Mouse (Mus musculus): ENCODE measurements at regions not wholly inside any gene's neighbourhood (a gene's known extent, or its start where the extent isn't known, plus 50 kb on each side); places are given as distances from the start of the nearest gene placed in this dataset.

- Histone ChIP-seq H3K4me2 (no peak overlapping the region), H3K4me1 (no peaks in the 10 kb centered on the region), H3K4me3 (replicated peaks) (no peak overlapping the region), H3K9ac (no peak overlapping the region), H3K9me3 (no peaks in the 10 kb centered on the region), H3K27me3 (replicated peaks) (no peaks in the 10 kb centered on the region), H3K36me3 (no peaks in the 10 kb centered on the region), H3K27ac (no peak overlapping the region)
- WGBS = 48% methylated on average over 1 of the region's 1 CpGs
- ATAC-seq (ENCODE audit: insufficient read depth, low FRiP score, low read depth) = no peak
Measured at GRCm38 (mm10) chr11:18821384-18821783, 197.4 kb downstream of the Meis1 start.

GRCm38 (mm10) chr11:18814110-18814509 lies 204.7 kb downstream of the Meis1 start:
- Histone ChIP-seq H3K36me3 (no peaks in the 10 kb centered on the region), H3K4me1 (no peaks in the 10 kb centered on the region), H3K27ac (no peak overlapping the region), H3K4me3 (replicated peaks) (no peak overlapping the region), H3K9ac (no peak overlapping the region), H3K9me3 (no peaks in the 10 kb centered on the region), H3K4me2 (no peak overlapping the region), H3K27me3 (replicated peaks) (no peaks in the 10 kb centered on the region)
- no peak for ATAC-seq (ENCODE audit: insufficient read depth, low FRiP score, low read depth)
- 85% methylated on average over 3 of the region's 3 CpGs for WGBS

- Histone ChIP-seq H3K27ac (no peak overlapping the region), H3K9ac (no peak overlapping the region), H3K36me3 (no peaks in the 10 kb centered on the region), H3K4me2 (no peak overlapping the region), H3K4me1 (no peaks in the 10 kb centered on the region), H3K27me3 (replicated peaks) (no peaks in the 10 kb centered on the region), H3K9me3 (no peaks in the 10 kb centered on the region), H3K4me3 (replicated peaks) (no peak overlapping the region)
- WGBS = 87% methylated on average over 3 of the region's 3 CpGs
- no peak for ATAC-seq (ENCODE audit: insufficient read depth, low FRiP score, low read depth)
Measured at GRCm38 (mm10) chr11:18767479-18767878, 251.3 kb downstream of the Meis1 start.

- H3K4me3 ChIP-seq (replicated peaks) = no peak overlapping the region
- no peak overlapping the region for H3K9ac ChIP-seq
- ATAC-seq (ENCODE audit: insufficient read depth, low FRiP score, low read depth) = no peak
- H3K4me2 ChIP-seq = no peak overlapping the region
- WGBS = 56% methylated on average over 6 of the region's 6 CpGs
- peak overlapping the region; percentile 28; the same call in 1 of the 2 replicates for H3K27ac ChIP-seq
- H3K27me3 ChIP-seq (replicated peaks) = no peaks in the 10 kb centered on the region
- no peaks in the 10 kb centered on the region for H3K36me3 ChIP-seq
- no peaks in the 10 kb centered on the region for H3K9me3 ChIP-seq
- no peaks in the 10 kb centered on the region for H3K4me1 ChIP-seq
Measured at GRCm38 (mm10) chr11:18766458-18767016, 252.2 kb downstream of the Meis1 start.

GRCm38 (mm10) chr11:18758591-18759074 lies 260.2 kb downstream of the Meis1 start:
- Histone ChIP-seq H3K27me3 (replicated peaks) (no peaks in the 10 kb centered on the region), H3K4me2 (no peak overlapping the region), H3K36me3 (no peaks in the 10 kb centered on the region), H3K27ac (no peak overlapping the region), H3K4me3 (replicated peaks) (no peak overlapping the region), H3K9ac (no peak overlapping the region), H3K4me1 (no peaks in the 10 kb centered on the region), H3K9me3 (no peaks in the 10 kb centered on the region)
- no peak for ATAC-seq (ENCODE audit: insufficient read depth, low FRiP score, low read depth)
- 80% methylated on average over 6 of the region's 6 CpGs for WGBS

- Histone ChIP-seq H3K9ac (no peak overlapping the region), H3K4me2 (no peak overlapping the region), H3K4me1 (no peaks in the 10 kb centered on the region), H3K4me3 (replicated peaks) (no peak overlapping the region), H3K36me3 (no peaks in the 10 kb centered on the region), H3K27ac (peak overlapping the region; percentile 12; the same call in 1 of the 2 replicates), H3K9me3 (no peaks in the 10 kb centered on the region), H3K27me3 (replicated peaks) (no peaks in the 10 kb centered on the region)
- 33% methylated on average over 1 of the region's 1 CpGs for WGBS
- no peak for ATAC-seq (ENCODE audit: insufficient read depth, low FRiP score, low read depth)
Measured at GRCm38 (mm10) chr11:18756576-18756975, 262.2 kb downstream of the Meis1 start.

- H3K4me2 ChIP-seq = peak overlapping the region; percentile 49
- 18% methylated on average over 9 of the region's 9 CpGs for WGBS
- ATAC-seq (ENCODE audit: insufficient read depth, low FRiP score, low read depth) = no peak; the same call in 1 of the 2 replicates
- H3K9me3 ChIP-seq = no peaks in the 10 kb centered on the region
- H3K4me3 ChIP-seq (replicated peaks) = 0 out of 2 replicates have a peak overlapping the region, but pooled peaks have one; percentile 10
- peak overlapping the region; percentile 85 for H3K27ac ChIP-seq
- H3K36me3 ChIP-seq = no peaks in the 10 kb centered on the region
- H3K4me1 ChIP-seq = 0 out of 2 replicates have a peak, but pooled peaks cover 5% of the 10 kb centered on the region
- H3K27me3 ChIP-seq (replicated peaks) = no peaks in the 10 kb centered on the region
- H3K9ac ChIP-seq = no peak overlapping the region
Measured at GRCm38 (mm10) chr11:18754732-18755525, 263.9 kb downstream of the Meis1 start.

- Histone ChIP-seq H3K9me3 (no peaks in the 10 kb centered on the region), H3K4me2 (peak overlapping the region; percentile 49), H3K27me3 (replicated peaks) (no peaks in the 10 kb centered on the region), H3K4me3 (replicated peaks) (no peak overlapping the region), H3K4me1 (peaks cover 8% of the 10 kb centered on the region; the same call in 1 of the 2 replicates), H3K36me3 (no peaks in the 10 kb centered on the region), H3K27ac (peak overlapping the region; percentile 85), H3K9ac (no peak overlapping the region)
- 13% methylated on average over 9 of the region's 9 CpGs for WGBS
- no peak for ATAC-seq (ENCODE audit: insufficient read depth, low FRiP score, low read depth)
Measured at GRCm38 (mm10) chr11:18753856-18754255, 264.9 kb downstream of the Meis1 start.

GRCm38 (mm10) chr11:18753246-18753645 lies 265.5 kb downstream of the Meis1 start:
- Histone ChIP-seq H3K9ac (no peak overlapping the region), H3K4me2 (no peak overlapping the region), H3K4me3 (replicated peaks) (no peak overlapping the region), H3K36me3 (no peaks in the 10 kb centered on the region), H3K27me3 (replicated peaks) (no peaks in the 10 kb centered on the region), H3K27ac (peak overlapping the region; percentile 85; the same call in 1 of the 2 replicates), H3K9me3 (no peaks in the 10 kb centered on the region), H3K4me1 (peaks cover 10% of the 10 kb centered on the region; the same call in 1 of the 2 replicates)
- ATAC-seq (ENCODE audit: insufficient read depth, low FRiP score, low read depth) = no peak
- 23% methylated on average over 1 of the region's 1 CpGs for WGBS

- Histone ChIP-seq H3K36me3 (no peaks in the 10 kb centered on the region), H3K4me1 (peaks cover 15% of the 10 kb centered on the region; the same call in 1 of the 2 replicates), H3K9ac (no peak overlapping the region), H3K4me2 (no peak overlapping the region), H3K27me3 (replicated peaks) (no peaks in the 10 kb centered on the region), H3K9me3 (no peaks in the 10 kb centered on the region), H3K4me3 (replicated peaks) (no peak overlapping the region), H3K27ac (peak overlapping the region; percentile 72; the same call in 1 of the 2 replicates)
- WGBS = 50% methylated on average over 2 of the region's 2 CpGs
- no peak for ATAC-seq (ENCODE audit: insufficient read depth, low FRiP score, low read depth)
Measured at GRCm38 (mm10) chr11:18752512-18752911, 266.3 kb downstream of the Meis1 start.

GRCm38 (mm10) chr11:18750911-18751841 lies 267.6 kb downstream of the Meis1 start:
- Histone ChIP-seq H3K4me2 (peak overlapping the region; percentile 46), H3K9me3 (no peaks in the 10 kb centered on the region), H3K27me3 (replicated peaks) (no peaks in the 10 kb centered on the region), H3K36me3 (no peaks in the 10 kb centered on the region), H3K4me3 (replicated peaks) (peak overlapping the region; percentile 12; the same call in 1 of the 2 replicates), H3K4me1 (peaks cover 28% of the 10 kb centered on the region; the same call in 1 of the 2 replicates), H3K9ac (no peak overlapping the region), H3K27ac (peak overlapping the region; percentile 90)
- peak; percentile 47; the same call in 1 of the 2 replicates for ATAC-seq (ENCODE audit: insufficient read depth, low FRiP score, low read depth)
- WGBS = 10% methylated on average over 20 of the region's 20 CpGs
